Mouse (Mus musculus) bone marrow macrophage, adult 2 months (primary cell): Measurements from ENCODE around the gene Pfpl. TPM values are rescaled to one million over a fixed set of nuclear protein-coding genes. Genes with fewer than 3 reads are reported as not detected.

Experiments
- H3K27ac ChIP-seq: 2 replicates; pipeline ENCODE4 v1.5.1; 2012; ENCODE audit warnings: low read depth, low read length; ENCODE audit not compliant: insufficient read depth
- H3K4me1 ChIP-seq: 2 replicates; pipeline ENCODE4 v1.6.1; 2012; ENCODE audit warnings: low read length; ENCODE audit not compliant: control insufficient read depth, insufficient read depth
- H3K4me3 ChIP-seq: 2 replicates; pipeline ENCODE4 v1.5.1; 2012; ENCODE audit warnings: mild to moderate bottlenecking, low read length, moderate library complexity; ENCODE audit not compliant: insufficient read depth
- CTCF ChIP-seq: IDR thresholded peaks from 2 replicates; pipeline ENCODE4 v1.5.1; 2012; ENCODE audit warnings: low read depth, mild to moderate bottlenecking, low read length, moderate library complexity
- POLR2A ChIP-seq: IDR thresholded peaks from 2 replicates; pipeline ENCODE4 v1.6.1; 2012; ENCODE audit warnings: mild to moderate bottlenecking, low read depth, low read length, borderline replicate concordance
- polyA plus RNA-seq: library from polyadenylated mRNA; stranded (reverse); fragments of >200 nt; gene quantifications from 2 replicates; pipeline ENCODE4 v1.2.4, GENCODE M21; 2012; ENCODE audit not compliant: missing spikeins, insufficient read depth, insufficient read length

The Pfpl gene
- polyA plus RNA-seq, 1 experiment = not detected

DNA sequence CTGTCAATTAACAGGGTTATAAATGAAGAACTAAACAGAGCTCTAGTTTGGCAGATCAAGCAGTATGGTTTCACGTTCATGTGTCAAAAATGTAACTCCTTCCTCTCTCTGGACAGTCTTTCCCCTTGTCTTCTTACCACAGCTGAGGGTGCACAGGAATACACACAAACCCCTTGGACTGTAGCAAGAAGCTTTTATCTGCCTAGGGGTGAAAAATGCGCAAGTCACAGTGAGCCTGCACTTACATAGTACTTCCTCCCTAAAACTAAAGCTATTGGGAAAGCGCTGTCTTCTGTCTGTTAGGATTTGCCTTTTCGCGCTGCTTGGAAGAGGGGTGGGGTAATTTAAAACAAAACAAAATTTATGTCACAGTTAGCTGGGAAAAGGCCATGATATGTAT is 36.4 kb downstream of the Pfpl start:
- H3K27ac ChIP-seq = peak overlapping the region; percentile 100
- TF ChIP-seq POLR2A (no peak), CTCF (no peak)
- H3K4me1 ChIP-seq = peaks cover 35% of the 10 kb centered on the region
- H3K4me3 ChIP-seq = peak overlapping the region; percentile 87

DNA sequence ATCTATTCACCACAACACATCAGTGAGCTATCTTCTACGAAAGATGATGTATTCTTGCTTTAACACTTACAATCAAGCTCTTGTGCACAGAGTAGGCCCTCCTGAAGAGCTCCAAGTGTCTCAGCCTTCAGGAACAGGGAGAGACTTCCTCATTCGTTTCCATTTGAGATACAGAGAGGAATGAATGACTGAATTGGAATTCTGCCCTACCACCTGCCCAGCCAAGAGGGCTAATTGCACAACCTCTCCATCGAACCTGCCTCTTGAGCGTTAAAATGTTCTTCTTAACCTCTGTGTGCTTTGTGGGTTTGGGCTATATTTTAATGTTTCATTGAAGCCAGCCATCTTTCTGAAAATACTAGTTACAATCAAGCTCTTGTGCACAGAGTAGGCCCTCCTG is 37.0 kb downstream of the Pfpl start:
- peak overlapping the region; percentile 87 for H3K4me3 ChIP-seq
- TF ChIP-seq POLR2A (no peak), CTCF (no peak)
- H3K27ac ChIP-seq = peak overlapping the region; percentile 100
- H3K4me1 ChIP-seq = peaks cover 32% of the 10 kb centered on the region

DNA sequence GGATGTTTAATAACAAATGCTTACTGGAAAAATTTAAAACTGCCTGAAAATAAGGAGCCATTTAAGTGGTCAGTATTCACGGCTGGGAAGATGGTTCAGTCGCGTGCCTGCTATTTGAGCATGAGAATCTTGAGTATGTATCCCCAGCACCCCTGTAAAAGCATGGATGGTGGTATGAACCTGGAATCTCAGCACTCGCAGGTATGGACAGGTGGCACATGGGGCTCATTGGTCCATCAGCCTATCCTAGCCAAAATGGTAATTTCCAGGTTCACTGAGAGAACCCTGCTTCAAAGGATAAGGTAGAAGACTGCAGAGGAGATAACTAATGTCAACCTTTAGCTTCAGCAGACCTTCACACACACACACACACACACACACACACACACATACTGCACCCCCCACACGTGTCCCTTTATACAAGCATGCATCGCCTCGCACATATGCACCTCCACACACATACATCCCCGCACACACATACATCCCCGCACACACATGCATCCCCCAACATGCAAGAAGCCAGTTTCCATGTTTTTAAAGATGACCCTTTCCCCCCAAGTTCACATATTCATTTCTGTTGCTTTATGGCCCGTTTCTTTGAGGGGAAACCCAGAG is 37.9 kb downstream of the Pfpl start:
- peak overlapping the region; percentile 87 for H3K4me3 ChIP-seq
- H3K27ac ChIP-seq = peak overlapping the region; percentile 100
- TF ChIP-seq POLR2A = no peak
- TF ChIP-seq CTCF = no peak
- H3K4me1 ChIP-seq = peaks cover 27% of the 10 kb centered on the region

DNA sequence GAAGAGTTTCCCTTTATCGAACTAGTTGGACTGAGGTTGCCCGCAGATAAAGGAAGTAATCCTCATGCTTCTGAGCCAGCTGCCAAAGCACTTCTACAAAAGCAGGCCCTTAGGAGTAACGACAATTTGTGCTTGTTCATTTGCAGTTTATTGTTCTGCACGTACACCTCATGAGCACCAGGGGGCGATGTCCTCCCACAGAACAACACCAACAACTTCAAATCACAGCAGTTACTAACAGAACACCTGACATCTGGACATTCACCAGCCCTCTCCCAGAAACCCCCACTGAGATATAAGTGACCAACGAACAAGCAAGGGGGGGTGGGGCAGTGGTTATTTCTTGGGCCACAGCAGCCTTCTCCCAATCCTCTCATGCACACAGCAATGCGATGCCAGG is 38.5 kb downstream of the Pfpl start:
- no peak overlapping the region for H3K4me3 ChIP-seq
- TF ChIP-seq POLR2A = no peak
- TF ChIP-seq CTCF = peak; percentile 73
- H3K4me1 ChIP-seq = peaks cover 32% of the 10 kb centered on the region
- peak overlapping the region; percentile 100 for H3K27ac ChIP-seq

DNA sequence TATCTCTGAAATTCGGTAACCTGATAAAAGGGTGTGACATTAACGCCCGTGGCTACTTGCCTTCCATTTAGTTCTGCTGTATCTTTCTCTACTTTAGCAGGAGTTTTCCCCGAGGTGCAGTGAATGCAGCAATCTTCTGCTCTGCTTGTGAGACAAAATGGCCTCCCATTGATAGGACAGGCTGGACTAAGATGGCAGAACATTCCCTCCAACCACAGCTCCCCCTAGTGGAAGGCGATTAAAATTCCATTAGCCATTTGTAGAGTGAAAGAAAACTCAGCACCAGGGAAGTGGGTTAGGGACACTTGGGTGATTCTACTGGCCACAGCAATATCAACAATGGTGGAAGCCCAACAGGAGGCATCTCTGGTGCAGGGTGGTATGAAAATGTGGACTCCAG is 39.7 kb downstream of the Pfpl start:
- H3K27ac ChIP-seq = no peak overlapping the region
- peaks cover 41% of the 10 kb centered on the region for H3K4me1 ChIP-seq
- no peak overlapping the region for H3K4me3 ChIP-seq
- TF ChIP-seq POLR2A (no peak), CTCF (peak; percentile 50; the same call in 1 of the 2 replicates)

DNA sequence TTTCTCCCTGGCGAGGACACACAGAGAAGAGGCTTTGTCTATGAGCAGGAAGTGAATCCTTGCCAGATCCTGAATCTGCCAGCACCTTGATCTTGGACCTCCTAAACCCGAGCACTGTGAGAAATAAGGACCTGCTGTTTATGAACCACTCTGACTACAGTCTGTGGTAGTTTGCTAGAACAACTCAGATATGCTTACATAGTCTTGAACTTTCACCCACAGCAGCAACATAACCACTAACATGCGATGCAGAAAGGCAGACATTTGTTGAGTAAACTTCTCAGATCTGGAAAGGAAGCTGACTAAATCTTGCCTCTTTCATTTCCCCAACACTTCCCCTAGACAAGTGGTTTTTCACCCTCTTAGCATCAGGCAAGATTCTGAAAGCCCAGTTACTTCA is 44.2 kb downstream of the Pfpl start:
- H3K27ac ChIP-seq = peak overlapping the region; percentile 50
- TF ChIP-seq CTCF (no peak), POLR2A (no peak)
- H3K4me1 ChIP-seq = peaks cover 64% of the 10 kb centered on the region
- no peak overlapping the region for H3K4me3 ChIP-seq

DNA sequence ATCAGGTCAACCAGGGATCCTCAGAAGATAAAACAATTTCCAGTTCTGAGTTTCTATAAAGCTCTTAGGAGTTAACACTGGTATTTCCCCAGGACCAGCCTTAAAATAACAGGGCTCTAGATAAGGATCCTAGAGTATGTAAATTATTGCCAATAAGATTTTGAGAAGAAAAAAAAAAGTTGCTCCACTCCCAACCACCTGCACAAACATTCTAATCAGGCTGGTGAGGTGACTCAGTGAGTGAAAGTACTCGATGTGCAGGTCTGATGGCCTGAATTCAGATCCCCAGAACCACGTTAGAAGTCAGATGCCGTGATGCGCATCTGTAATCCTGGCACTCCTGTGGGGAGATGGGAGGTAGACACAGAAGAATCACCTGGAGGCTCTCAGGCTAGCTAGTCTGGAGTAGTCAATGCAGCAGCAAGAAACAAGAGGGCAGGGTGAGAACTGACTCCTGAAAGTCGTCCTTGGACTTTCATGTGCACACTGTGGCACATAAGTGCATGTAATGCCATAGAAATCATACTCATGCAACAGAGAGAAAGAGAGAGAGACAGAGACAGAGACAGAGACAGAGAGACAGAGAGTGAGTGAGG is 44.8 kb downstream of the Pfpl start:
- Histone ChIP-seq H3K4me3 (no peak overlapping the region), H3K27ac (peak overlapping the region; percentile 50), H3K4me1 (peaks cover 64% of the 10 kb centered on the region)
- TF ChIP-seq CTCF (no peak), POLR2A (no peak)

DNA sequence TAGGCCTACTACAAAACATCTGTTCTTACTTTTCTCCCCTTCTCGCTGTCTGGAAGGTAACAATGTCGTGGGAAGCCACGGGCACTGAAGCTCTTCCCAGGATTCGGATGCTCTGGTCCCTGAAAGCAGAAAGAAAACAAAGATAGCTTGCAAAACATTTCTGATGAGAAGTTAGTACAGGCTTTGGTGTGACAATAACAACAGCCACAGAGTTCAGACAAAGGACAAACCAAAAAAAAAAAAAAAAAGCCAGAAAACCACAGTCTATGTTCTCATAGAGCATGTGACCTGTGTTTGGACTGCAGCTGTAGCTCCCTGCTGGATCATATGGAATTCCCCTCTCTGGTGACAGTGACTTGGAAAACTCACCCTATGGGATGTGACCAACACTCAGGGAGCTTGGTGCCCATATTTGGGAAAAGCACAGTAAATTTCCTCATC is 45.5 kb downstream of the Pfpl start:
- H3K4me1 ChIP-seq = peaks cover 69% of the 10 kb centered on the region
- H3K27ac ChIP-seq = peak overlapping the region; percentile 50
- no peak overlapping the region for H3K4me3 ChIP-seq
- no peak for TF ChIP-seq CTCF
- TF ChIP-seq POLR2A = no peak

DNA sequence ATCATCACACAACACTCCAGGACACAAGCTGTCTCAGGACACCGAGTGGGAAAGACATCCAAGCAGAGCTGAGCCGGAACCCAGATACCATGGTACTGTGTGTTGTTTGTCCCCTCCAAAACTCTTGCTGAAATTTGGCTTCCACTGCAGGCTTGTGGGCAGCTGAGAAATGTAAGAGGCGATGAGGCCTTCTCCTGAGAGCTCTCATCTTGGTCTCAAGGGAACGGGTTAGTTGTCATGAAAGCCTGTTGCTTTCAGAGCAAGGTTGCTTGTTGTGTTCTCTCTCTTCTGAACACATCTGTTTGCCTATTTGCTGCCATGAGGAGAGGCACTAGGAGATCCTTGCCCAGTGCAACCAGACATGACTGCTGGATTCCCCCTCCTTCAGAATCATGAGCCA is 46.2 kb downstream of the Pfpl start:
- H3K4me1 ChIP-seq = peaks cover 70% of the 10 kb centered on the region
- H3K27ac ChIP-seq = peak overlapping the region; percentile 28; the same call in 1 of the 2 replicates
- no peak for TF ChIP-seq POLR2A
- TF ChIP-seq CTCF = no peak
- no peak overlapping the region for H3K4me3 ChIP-seq
